In the genomic region with DNA sequence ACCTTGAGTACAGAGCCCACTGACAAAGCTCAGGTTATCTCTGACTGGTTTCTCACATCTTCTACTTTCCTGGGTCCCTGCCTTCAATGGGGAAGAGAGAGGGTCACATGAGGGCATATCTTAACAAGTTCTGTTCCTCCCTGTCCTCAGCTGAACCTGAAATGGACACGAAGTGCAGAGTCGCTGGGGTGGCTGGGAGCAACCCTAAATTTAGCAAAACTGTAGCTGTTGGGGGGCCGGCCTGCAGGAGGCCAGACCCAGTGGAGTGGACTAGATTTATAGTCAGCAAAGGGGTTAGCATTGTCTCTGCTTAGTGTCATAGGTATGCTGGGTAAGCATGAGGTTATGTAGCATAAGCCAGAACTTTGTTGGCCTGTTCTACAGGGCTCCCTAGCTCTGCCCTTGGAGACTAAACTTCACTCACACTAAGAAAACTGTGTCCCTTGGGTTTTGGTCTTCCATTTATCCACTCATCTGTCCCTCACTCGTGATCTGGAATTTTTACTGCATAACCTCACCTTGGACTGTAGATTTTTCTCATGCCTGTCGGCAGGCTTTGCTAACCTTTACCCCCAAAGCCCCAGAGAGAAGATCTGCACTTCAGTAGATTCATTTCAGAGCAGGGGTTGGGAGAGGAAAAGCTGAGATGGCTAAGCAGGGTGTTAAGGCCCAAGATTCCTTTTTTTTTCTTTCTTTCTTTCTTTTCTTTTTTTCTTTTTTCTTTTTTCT, we compare ENCODE assay signal across 14 mouse cellular contexts. TPM values are rescaled to one million over a fixed set of nuclear protein-coding genes. Genes with fewer than 3 reads are reported as not detected.
DNase-seq lines count a peak whose midpoint lies in the region; ATAC-seq lines count a peak whose summit lies in the region.
"Had no signal": no experiment of that assay in that cellular context is flagged by ENCODE, and none has a peak within 500 bp of the region (broad histone marks: within the 10 kb centered on the region; RNA-seq: fewer than 3 reads in every experiment).

No protein-coding gene starts in this region.

- H3K27ac ChIP-seq in liver, embryonic 12.5 days, result no peak overlapping the region
- no peak overlapping the region for H3K27ac ChIP-seq in neural tube, embryonic 15.5 days (replicated peaks)
- H3K27ac ChIP-seq: heart, embryonic 15.5 days; limb, embryonic 13.5 days; midbrain, embryonic 12.5 days had no signal

- no peak overlapping the region for H3K4me3 ChIP-seq in liver, embryonic 12.5 days
- H3K4me3 ChIP-seq in neural tube, embryonic 15.5 days (replicated peaks), result no peak overlapping the region
- H3K4me3 ChIP-seq: heart, embryonic 15.5 days; limb, embryonic 13.5 days; midbrain, embryonic 12.5 days had no signal

- WGBS in liver, embryonic 12.5 days (ENCODE audit: insufficient replicate concordance), result 54% methylated on average over 5 of the region's 5 CpGs
- 84% methylated on average over 5 of the region's 5 CpGs for WGBS in neural tube, embryonic 15.5 days

- H3K36me3 ChIP-seq in liver, embryonic 12.5 days, result no peaks in the 10 kb centered on the region
- no peaks in the 10 kb centered on the region for H3K36me3 ChIP-seq in neural tube, embryonic 15.5 days
- H3K36me3 ChIP-seq: heart, embryonic 15.5 days; limb, embryonic 13.5 days; midbrain, embryonic 12.5 days had no signal

- no peaks in the 10 kb centered on the region for H3K27me3 ChIP-seq in liver, embryonic 12.5 days (replicated peaks)
- H3K27me3 ChIP-seq in neural tube, embryonic 15.5 days (replicated peaks), result no peaks in the 10 kb centered on the region
- H3K27me3 ChIP-seq: heart, embryonic 15.5 days; limb, embryonic 13.5 days; midbrain, embryonic 12.5 days had no signal

- peaks cover 30% of the 10 kb centered on the region for H3K4me1 ChIP-seq in liver, embryonic 12.5 days
- no peaks in the 10 kb centered on the region for H3K4me1 ChIP-seq in neural tube, embryonic 15.5 days
- H3K4me1 ChIP-seq: limb, embryonic 13.5 days; midbrain, embryonic 12.5 days had no signal

- peak; percentile 54 for DNase-seq in gastrocnemius, adult 18-20 months (ENCODE audit: low spot score)
- no peak for DNase-seq in gastrocnemius, postnatal 36 days
- peak; percentile 71 for DNase-seq in kidney, adult 9 months
- no peak for DNase-seq in kidney, postnatal 4 days
- DNase-seq in gastrocnemius, postnatal 25 days, result peak; percentile 62
- no peak for DNase-seq in Muller cell, postnatal 12 days (ENCODE audit: inconsistent ontology term)
- DNase-seq: cerebellum, adult 11-12 months; embryo, embryonic 11 days had no signal

- ATAC-seq in liver, embryonic 12.5 days, result 0 out of 2 replicates have a peak, but pooled peaks have one; percentile 19
- no peak for ATAC-seq in neural tube, embryonic 15.5 days (ENCODE audit: low FRiP score)
- ATAC-seq: forebrain, embryonic 16.5 days had no signal

- intact Hi-C loops in gastrocnemius, postnatal 36 days (cut with DNase I), result no loop called here

- no peak overlapping the region for H3K9ac ChIP-seq in liver, embryonic 12.5 days
- H3K9ac ChIP-seq in neural tube, embryonic 15.5 days (replicated peaks), result no peak overlapping the region
- H3K9ac ChIP-seq: heart, embryonic 15.5 days; limb, embryonic 13.5 days; midbrain, embryonic 12.5 days had no signal

- no peak overlapping the region for H3K4me2 ChIP-seq in liver, embryonic 12.5 days
- no peak overlapping the region for H3K4me2 ChIP-seq in neural tube, embryonic 15.5 days
- H3K4me2 ChIP-seq: heart, embryonic 15.5 days; limb, embryonic 13.5 days; midbrain, embryonic 12.5 days had no signal

- H3K9me3 ChIP-seq in liver, embryonic 12.5 days (replicated peaks), result no peaks in the 10 kb centered on the region
- no peaks in the 10 kb centered on the region for H3K9me3 ChIP-seq in neural tube, embryonic 15.5 days (replicated peaks)
- H3K9me3 ChIP-seq: heart, embryonic 15.5 days; limb, embryonic 13.5 days; midbrain, embryonic 12.5 days had no signal

RNA-seq across cellular contexts. Expression of a gene that starts 54.1 kb away (rescaled TPM):
- total RNA-seq in gastrocnemius, adult 18-20 months (2021), result 10 to 100 TPM; 26.6 to 37.0 TPM
- total RNA-seq in gastrocnemius, postnatal 36 days (2021), result 10 to 100 TPM; 39.8 to 41.4 TPM
- total RNA-seq in gastrocnemius, postnatal 25 days (2021), result 10 to 100 TPM; 43.0 to 50.7 TPM
- 26.6 and 28.3 TPM in 2 replicates for polyA plus RNA-seq in liver, embryonic 12.5 days (2016; fragmentation: Nextera tagmentation; extraction: Ambion mirVana)
- polyA plus RNA-seq in neural tube, embryonic 15.5 days (2015; fragmentation: Nextera tagmentation; extraction: Ambion mirVana), result 29.4 and 39.4 TPM in 2 replicates

Comparison
In these comparisons a context has a peak if more than half of its experiments do, and no peak if none do; other contexts are left out.
1. DNase-seq: peak in gastrocnemius, adult 18-20 months (single experiment), kidney, adult 9 months (single experiment) and gastrocnemius, postnatal 25 days (single experiment); none in gastrocnemius, postnatal 36 days (0 of 2), kidney, postnatal 4 days (0 of 2) and Muller cell, postnatal 12 days (single experiment).